Mouse (Mus musculus) stomach, postnatal 0 days (tissue): ENCODE results near the gene Lypla2. TPM values are rescaled to one million over a fixed set of nuclear protein-coding genes. Genes with fewer than 3 reads are reported as not detected.

Source experiments
- ATAC-seq: fragments of 200-750 bp; cut with Nextera tagmentation; 2 replicates; pipeline ENCODE4 v1.8.0; 2017; ENCODE audit not compliant: low FRiP score, low TSS enrichment
- DNase-seq: peaks from one replicate; pipeline ENCODE4 v3.0.0-alpha.2; 2016; ENCODE audit warnings: low spot score
- H3K27ac ChIP-seq: fragments of 300-500 bp; sonication (generic); replicated peaks from 2 replicates; pipeline ENCODE4 v1.5.1; 2014; ENCODE audit warnings: mild to moderate bottlenecking, control low read depth
- H3K27me3 ChIP-seq: fragments of 300-500 bp; sonication (generic); 2 replicates; pipeline ENCODE4 v1.6.1; 2014; ENCODE audit warnings: low read length; ENCODE audit not compliant: control insufficient read depth, insufficient read depth
- H3K36me3 ChIP-seq: fragments of 300-500 bp; sonication (generic); 2 replicates; pipeline ENCODE4 v1.6.1; 2014; ENCODE audit warnings: low read length, mixed read lengths; ENCODE audit not compliant: control insufficient read depth, insufficient read depth
- H3K4me1 ChIP-seq: fragments of 300-500 bp; sonication (generic); replicated peaks from 2 replicates; pipeline ENCODE4 v1.6.1; 2014; ENCODE audit warnings: antibody characterized with exemption; ENCODE audit not compliant: control insufficient read depth, insufficient read depth
- H3K4me2 ChIP-seq: fragments of 300-500 bp; sonication (generic); replicated peaks from 2 replicates; pipeline ENCODE4 v1.6.1; 2014; ENCODE audit warnings: low read depth, mild to moderate bottlenecking, control low read depth, moderate library complexity
- H3K4me3 ChIP-seq: fragments of 300-500 bp; sonication (generic); 2 replicates; pipeline ENCODE4 v1.5.1; 2014; ENCODE audit warnings: low read depth, low read length, control low read depth
- H3K9ac ChIP-seq: fragments of 300-500 bp; sonication (generic); 2 replicates; pipeline ENCODE4 v1.6.1; 2014; ENCODE audit warnings: mild to moderate bottlenecking, low read length, control low read depth, mixed read lengths
- H3K9me3 ChIP-seq: fragments of 300-500 bp; sonication (generic); 2 replicates; pipeline ENCODE4 v1.6.1; 2016; ENCODE audit warnings: low read length; ENCODE audit not compliant: control insufficient read depth
- CTCF ChIP-seq: IDR thresholded peaks from 2 replicates; pipeline ENCODE4 v1.5.1; 2016; ENCODE audit warnings: antibody characterized with exemption, low read depth, mild to moderate bottlenecking, moderate library complexity
- EP300 ChIP-seq: optimal IDR thresholded peaks from 2 replicates; pipeline ENCODE3; 2016; ENCODE audit warnings: antibody characterized with exemption
- WGBS: fragments of 180-500 bp; shearing (Covaris S2); extraction: QIAGEN DNeasy Blood & Tissue Kit; methylation state at CpG from one replicate; pipeline ENCODE4 v1.1.7; 2014; 5-methylcytosine and 5-hydroxymethylcytosine counted together
- polyA plus RNA-seq: library from polyadenylated mRNA; unstranded; fragments of >200 nt; fragmentation: Nextera tagmentation; extraction: Ambion mirVana; gene quantifications from 2 replicates; pipeline ENCODE4 v1.2.1, GENCODE M21; 2015

Lypla2 gene
- polyA plus RNA-seq, 1 experiment from 2014 or later, result 88.6 TPM

GRCm38 (mm10) chr4:135935502-135935901 is 36.9 kb downstream of the Lypla2 start:
- 67% methylated on average over 5 of the region's 5 CpGs for WGBS
- Histone ChIP-seq H3K4me3 (no peak overlapping the region), H3K4me1 (no peaks in the 10 kb centered on the region), H3K36me3 (peaks cover 6% of the 10 kb centered on the region), H3K4me2 (no peak overlapping the region), H3K27ac (no peak overlapping the region), H3K27me3 (no peaks in the 10 kb centered on the region), H3K9ac (no peak overlapping the region), H3K9me3 (no peaks in the 10 kb centered on the region)
- DNase-seq (no peak), ATAC-seq (no peak)
- no peak for TF ChIP-seq EP300
- no peak for TF ChIP-seq CTCF

- no peaks in the 10 kb centered on the region for H3K27me3 ChIP-seq
- 74% methylated on average over 12 of the region's 12 CpGs for WGBS
- TF ChIP-seq EP300, result no peak
- TF ChIP-seq CTCF, result no peak
- no peaks in the 10 kb centered on the region for H3K4me1 ChIP-seq
- no peak overlapping the region for H3K4me3 ChIP-seq
- H3K4me2 ChIP-seq, result no peak overlapping the region
- no peaks in the 10 kb centered on the region for H3K9me3 ChIP-seq
- no peak overlapping the region for H3K9ac ChIP-seq
- peak; percentile 12; the same call in 1 of the 2 replicates for ATAC-seq
- no peak for DNase-seq
- H3K27ac ChIP-seq, result no peak overlapping the region
- peaks cover 6% of the 10 kb centered on the region for H3K36me3 ChIP-seq
Observed at GRCm38 (mm10) chr4:135934708-135935500, 37.5 kb downstream of the Lypla2 start.

- H3K4me3 ChIP-seq, result no peak overlapping the region
- 61% methylated on average over 5 of the region's 5 CpGs for WGBS
- H3K27ac ChIP-seq, result no peak overlapping the region
- H3K9ac ChIP-seq, result no peak overlapping the region
- H3K4me1 ChIP-seq, result no peaks in the 10 kb centered on the region
- TF ChIP-seq EP300 (no peak), CTCF (peak; percentile 80)
- no peak overlapping the region for H3K4me2 ChIP-seq
- DNase-seq (no peak), ATAC-seq (no peak)
- H3K27me3 ChIP-seq, result no peaks in the 10 kb centered on the region
- H3K36me3 ChIP-seq, result no peaks in the 10 kb centered on the region; the same call in none of the 2 replicates
- no peaks in the 10 kb centered on the region for H3K9me3 ChIP-seq
Observed at GRCm38 (mm10) chr4:135931832-135932231, 40.6 kb downstream of the Lypla2 start.

DNA sequence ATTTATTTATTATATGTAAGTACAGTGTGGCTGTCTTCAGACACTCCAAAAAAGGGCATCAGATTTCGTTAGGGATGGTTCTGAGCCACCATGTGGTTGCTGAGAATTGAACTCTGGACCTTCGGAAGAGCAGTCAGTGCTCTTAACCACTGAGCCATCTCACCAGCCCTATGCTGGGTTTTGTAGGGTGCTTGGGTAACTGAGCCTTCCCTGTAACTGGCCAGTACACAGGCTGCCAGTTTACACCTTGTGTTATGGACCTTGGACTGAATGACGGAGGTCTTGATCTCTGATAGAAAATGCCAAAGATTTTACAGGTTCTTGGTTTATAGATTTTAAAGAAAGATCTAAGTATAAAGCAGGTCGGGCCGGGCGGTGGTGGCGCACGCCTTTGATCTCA is 42.2 kb downstream of the Lypla2 start:
- no peaks in the 10 kb centered on the region for H3K9me3 ChIP-seq
- H3K4me2 ChIP-seq, result no peak overlapping the region
- ATAC-seq, result no peak
- TF ChIP-seq EP300 (no peak), CTCF (no peak)
- H3K9ac ChIP-seq, result no peak overlapping the region
- no peak overlapping the region for H3K27ac ChIP-seq
- no peaks in the 10 kb centered on the region for H3K4me1 ChIP-seq
- no peaks in the 10 kb centered on the region; the same call in none of the 2 replicates for H3K36me3 ChIP-seq
- no peak overlapping the region for H3K4me3 ChIP-seq
- no peaks in the 10 kb centered on the region for H3K27me3 ChIP-seq
- DNase-seq, result no peak
- WGBS, result 94% methylated on average over 8 of the region's 8 CpGs

GRCm38 (mm10) chr4:135929828-135930227 is 42.6 kb downstream of the Lypla2 start:
- DNase-seq (no peak), ATAC-seq (peak; percentile 30; the same call in 1 of the 2 replicates)
- Histone ChIP-seq H3K27ac (no peak overlapping the region), H3K27me3 (no peaks in the 10 kb centered on the region), H3K4me1 (no peaks in the 10 kb centered on the region), H3K9ac (no peak overlapping the region), H3K9me3 (no peaks in the 10 kb centered on the region), H3K4me3 (no peak overlapping the region), H3K36me3 (no peaks in the 10 kb centered on the region; the same call in none of the 2 replicates), H3K4me2 (no peak overlapping the region)
- no peak for TF ChIP-seq CTCF
- no peak for TF ChIP-seq EP300
- 68% methylated on average over 9 of the region's 9 CpGs for WGBS

DNA sequence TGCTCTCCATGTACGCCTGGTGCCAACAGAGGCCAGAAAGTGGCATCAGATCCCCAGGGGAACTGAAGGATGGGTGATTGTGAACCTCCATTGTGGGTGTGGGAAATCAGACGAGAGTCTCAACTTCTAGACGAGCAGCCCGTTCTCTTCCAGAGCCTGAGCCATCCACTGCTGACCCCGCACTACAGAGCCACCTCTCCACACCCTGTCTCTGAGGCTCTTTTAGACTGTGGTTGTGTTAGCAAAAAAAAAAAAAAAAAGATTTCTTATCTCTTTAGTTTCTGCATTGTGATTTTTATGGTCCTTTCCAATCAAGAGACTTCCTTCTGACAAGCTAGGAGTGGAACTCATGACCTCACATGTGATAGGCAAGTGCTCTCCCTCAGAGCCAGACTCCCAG is 43.0 kb downstream of the Lypla2 start:
- H3K4me2 ChIP-seq, result no peak overlapping the region
- 81% methylated on average over 5 of the region's 5 CpGs for WGBS
- H3K27ac ChIP-seq, result no peak overlapping the region
- H3K4me3 ChIP-seq, result no peak overlapping the region
- ATAC-seq, result no peak
- H3K9ac ChIP-seq, result no peak overlapping the region
- H3K4me1 ChIP-seq, result no peaks in the 10 kb centered on the region
- DNase-seq, result no peak
- H3K27me3 ChIP-seq, result no peaks in the 10 kb centered on the region
- TF ChIP-seq EP300 (no peak), CTCF (no peak)
- no peaks in the 10 kb centered on the region for H3K9me3 ChIP-seq
- no peaks in the 10 kb centered on the region; the same call in none of the 2 replicates for H3K36me3 ChIP-seq
